Mouse (Mus musculus) lung, embryonic 16.5 days (tissue): ENCODE data around the gene Sorcs1. TPM values are rescaled to one million over a fixed set of nuclear protein-coding genes. Genes with fewer than 3 reads are reported as not detected.

ENCODE experiments used
- ATAC-seq: fragments of 200-750 bp; cut with Nextera tagmentation; 2 replicates; pipeline ENCODE4 v1.8.0; 2017; ENCODE audit warnings: low read depth, mild to moderate bottlenecking, moderate library complexity
- H3K27ac ChIP-seq: fragments of 300-500 bp; sonication (generic); 2 replicates; pipeline ENCODE4 v1.5.1; 2014; ENCODE audit warnings: mild to moderate bottlenecking, control low read depth, low read length
- H3K27me3 ChIP-seq: fragments of 300-500 bp; sonication (generic); 2 replicates; pipeline ENCODE4 v1.6.1; 2014; ENCODE audit warnings: low read depth, low read length, mixed read lengths; ENCODE audit not compliant: control insufficient read depth, insufficient read depth
- H3K36me3 ChIP-seq: fragments of 300-500 bp; sonication (generic); 2 replicates; pipeline ENCODE4 v1.6.1; 2014; ENCODE audit warnings: low read length; ENCODE audit not compliant: control insufficient read depth, insufficient read depth
- H3K4me1 ChIP-seq: fragments of 300-500 bp; sonication (generic); replicated peaks from 2 replicates; pipeline ENCODE4 v1.6.1; 2014; ENCODE audit warnings: low read length, mixed read lengths; ENCODE audit not compliant: control insufficient read depth, insufficient read depth
- H3K4me2 ChIP-seq: fragments of 300-500 bp; sonication (generic); 2 replicates; pipeline ENCODE4 v1.6.1; 2014; ENCODE audit warnings: low read depth, low read length, control low read depth
- H3K4me3 ChIP-seq: fragments of 300-500 bp; sonication (generic); 2 replicates; pipeline ENCODE4 v1.5.1; 2014; ENCODE audit warnings: mild to moderate bottlenecking, low read length, control low read depth
- H3K9ac ChIP-seq: fragments of 300-500 bp; sonication (generic); 2 replicates; pipeline ENCODE4 v1.6.1; 2014; ENCODE audit warnings: low read length, control low read depth
- H3K9me3 ChIP-seq: fragments of 300-500 bp; sonication (generic); 2 replicates; pipeline ENCODE4 v1.6.1; 2016; ENCODE audit warnings: low read length; ENCODE audit not compliant: control insufficient read depth
- WGBS: fragments of 180-500 bp; shearing (Covaris S2); extraction: QIAGEN DNeasy Blood & Tissue Kit; methylation state at CpG from one replicate; pipeline ENCODE4 v1.1.7; 2014; 5-methylcytosine and 5-hydroxymethylcytosine counted together
- polyA plus RNA-seq: library from polyadenylated mRNA; unstranded; fragments of >200 nt; fragmentation: Nextera tagmentation; extraction: Ambion mirVana; gene quantifications from 2 replicates; pipeline ENCODE4 v1.2.1, GENCODE M21; 2015

The Sorcs1 gene
- polyA plus RNA-seq, 1 experiment from 2014 or later: 0.67 TPM

GRCm38 (mm10) chr19:50582952-50583351 is 95.5 kb downstream of the Sorcs1 start:
- H3K27me3 ChIP-seq: no peaks in the 10 kb centered on the region
- H3K9ac ChIP-seq: no peak overlapping the region
- no peaks in the 10 kb centered on the region for H3K36me3 ChIP-seq
- no peak for ATAC-seq
- no peak overlapping the region for H3K27ac ChIP-seq
- H3K4me3 ChIP-seq: no peak overlapping the region
- H3K9me3 ChIP-seq: no peaks in the 10 kb centered on the region
- no peak overlapping the region for H3K4me2 ChIP-seq
- H3K4me1 ChIP-seq: no peaks in the 10 kb centered on the region

- Histone ChIP-seq H3K27ac (no peak overlapping the region), H3K9ac (no peak overlapping the region), H3K4me2 (no peak overlapping the region), H3K4me1 (no peaks in the 10 kb centered on the region), H3K4me3 (no peak overlapping the region), H3K9me3 (no peaks in the 10 kb centered on the region), H3K36me3 (no peaks in the 10 kb centered on the region), H3K27me3 (no peaks in the 10 kb centered on the region)
- WGBS: 67% methylated on average over 1 of the region's 1 CpGs
- no peak for ATAC-seq
Measured at GRCm38 (mm10) chr19:50569669-50570195, 108.7 kb downstream of the Sorcs1 start.

GRCm38 (mm10) chr19:50566306-50566705 is 112.1 kb downstream of the Sorcs1 start:
- Histone ChIP-seq H3K4me3 (no peak overlapping the region), H3K4me1 (no peaks in the 10 kb centered on the region), H3K9ac (no peak overlapping the region), H3K27ac (no peak overlapping the region), H3K9me3 (no peaks in the 10 kb centered on the region; the same call in 1 of the 2 replicates), H3K36me3 (no peaks in the 10 kb centered on the region), H3K4me2 (no peak overlapping the region), H3K27me3 (no peaks in the 10 kb centered on the region)
- no peak for ATAC-seq
- 71% methylated on average over 2 of the region's 2 CpGs for WGBS

- no peaks in the 10 kb centered on the region for H3K27me3 ChIP-seq
- H3K27ac ChIP-seq: no peak overlapping the region
- 45% methylated on average over 6 of the region's 6 CpGs for WGBS
- H3K36me3 ChIP-seq: no peaks in the 10 kb centered on the region
- no peak overlapping the region for H3K4me2 ChIP-seq
- H3K4me1 ChIP-seq: no peaks in the 10 kb centered on the region
- no peak for ATAC-seq
- H3K9me3 ChIP-seq: no peaks in the 10 kb centered on the region; the same call in 1 of the 2 replicates
- H3K4me3 ChIP-seq: no peak overlapping the region
- no peak overlapping the region for H3K9ac ChIP-seq
Measured at GRCm38 (mm10) chr19:50558771-50559170, 119.7 kb downstream of the Sorcs1 start.

GRCm38 (mm10) chr19:50534031-50534430 is 144.4 kb downstream of the Sorcs1 start:
- no peak for ATAC-seq
- 59% methylated on average over 5 of the region's 5 CpGs for WGBS
- H3K9ac ChIP-seq: no peak overlapping the region
- no peak overlapping the region for H3K27ac ChIP-seq
- H3K27me3 ChIP-seq: no peaks in the 10 kb centered on the region
- H3K4me1 ChIP-seq: no peaks in the 10 kb centered on the region
- no peaks in the 10 kb centered on the region for H3K36me3 ChIP-seq
- H3K4me3 ChIP-seq: no peak overlapping the region
- H3K4me2 ChIP-seq: no peak overlapping the region
- H3K9me3 ChIP-seq: no peaks in the 10 kb centered on the region

- H3K27ac ChIP-seq: no peak overlapping the region
- no peak overlapping the region for H3K4me3 ChIP-seq
- WGBS: 85% methylated on average over 3 of the region's 3 CpGs
- H3K4me1 ChIP-seq: no peaks in the 10 kb centered on the region
- no peak for ATAC-seq
- H3K36me3 ChIP-seq: no peaks in the 10 kb centered on the region
- H3K27me3 ChIP-seq: no peaks in the 10 kb centered on the region
- H3K9me3 ChIP-seq: no peaks in the 10 kb centered on the region
- no peak overlapping the region for H3K4me2 ChIP-seq
- H3K9ac ChIP-seq: no peak overlapping the region
Measured at GRCm38 (mm10) chr19:50527835-50528234, 150.6 kb downstream of the Sorcs1 start.

GRCm38 (mm10) chr19:50526094-50526493 is 152.4 kb downstream of the Sorcs1 start:
- no peak overlapping the region for H3K27ac ChIP-seq
- no peaks in the 10 kb centered on the region for H3K9me3 ChIP-seq
- no peaks in the 10 kb centered on the region for H3K4me1 ChIP-seq
- no peaks in the 10 kb centered on the region for H3K27me3 ChIP-seq
- 69% methylated on average over 8 of the region's 8 CpGs for WGBS
- no peaks in the 10 kb centered on the region for H3K36me3 ChIP-seq
- no peak overlapping the region for H3K4me3 ChIP-seq
- no peak overlapping the region for H3K4me2 ChIP-seq
- ATAC-seq: no peak
- no peak overlapping the region for H3K9ac ChIP-seq

- Histone ChIP-seq H3K4me1 (no peaks in the 10 kb centered on the region), H3K9ac (no peak overlapping the region), H3K4me3 (no peak overlapping the region), H3K36me3 (no peaks in the 10 kb centered on the region), H3K4me2 (no peak overlapping the region), H3K27me3 (no peaks in the 10 kb centered on the region), H3K27ac (no peak overlapping the region), H3K9me3 (no peaks in the 10 kb centered on the region)
- no peak for ATAC-seq
- whole genome bisulfite sequencing: 65% methylated on average over 4 of the region's 4 CpGs
Measured at GRCm38 (mm10) chr19:50521943-50522342, 156.5 kb downstream of the Sorcs1 start.

GRCm38 (mm10) chr19:50515059-50515673 is 163.3 kb downstream of the Sorcs1 start:
- Histone ChIP-seq H3K9me3 (no peaks in the 10 kb centered on the region), H3K36me3 (no peaks in the 10 kb centered on the region), H3K27me3 (no peaks in the 10 kb centered on the region), H3K4me3 (no peak overlapping the region), H3K9ac (no peak overlapping the region), H3K4me2 (no peak overlapping the region), H3K4me1 (no peaks in the 10 kb centered on the region), H3K27ac (no peak overlapping the region)
- no peak for ATAC-seq
- WGBS: 51% methylated on average over 10 of the region's 10 CpGs
